Mouse (Mus musculus) stomach, postnatal 0 days (tissue): Measurements from ENCODE around the gene Dnah5. TPM values are rescaled to one million over a fixed set of nuclear protein-coding genes. Genes with fewer than 3 reads are reported as not detected.
"Not testable (repeated sequence)": the region's sequence is repeated elsewhere in the genome, so short reads cannot be mapped to it uniquely, and the experiment has no call there.

Experiments used
- ATAC-seq: fragments of 200-750 bp; cut with Nextera tagmentation; 2 replicates; pipeline ENCODE4 v1.8.0; 2017; ENCODE audit not compliant: low FRiP score, low TSS enrichment
- DNase-seq: peaks from one replicate; pipeline ENCODE4 v3.0.0-alpha.2; 2016; ENCODE audit warnings: low spot score
- H3K27ac ChIP-seq: fragments of 300-500 bp; sonication (generic); replicated peaks from 2 replicates; pipeline ENCODE4 v1.5.1; 2014; ENCODE audit warnings: mild to moderate bottlenecking, control low read depth
- H3K27me3 ChIP-seq: fragments of 300-500 bp; sonication (generic); 2 replicates; pipeline ENCODE4 v1.6.1; 2014; ENCODE audit warnings: low read length; ENCODE audit not compliant: control insufficient read depth, insufficient read depth
- H3K36me3 ChIP-seq: fragments of 300-500 bp; sonication (generic); 2 replicates; pipeline ENCODE4 v1.6.1; 2014; ENCODE audit warnings: low read length, mixed read lengths; ENCODE audit not compliant: control insufficient read depth, insufficient read depth
- H3K4me1 ChIP-seq: fragments of 300-500 bp; sonication (generic); replicated peaks from 2 replicates; pipeline ENCODE4 v1.6.1; 2014; ENCODE audit warnings: antibody characterized with exemption; ENCODE audit not compliant: control insufficient read depth, insufficient read depth
- H3K4me2 ChIP-seq: fragments of 300-500 bp; sonication (generic); replicated peaks from 2 replicates; pipeline ENCODE4 v1.6.1; 2014; ENCODE audit warnings: low read depth, mild to moderate bottlenecking, control low read depth, moderate library complexity
- H3K4me3 ChIP-seq: fragments of 300-500 bp; sonication (generic); 2 replicates; pipeline ENCODE4 v1.5.1; 2014; ENCODE audit warnings: low read depth, low read length, control low read depth
- H3K9ac ChIP-seq: fragments of 300-500 bp; sonication (generic); 2 replicates; pipeline ENCODE4 v1.6.1; 2014; ENCODE audit warnings: mild to moderate bottlenecking, low read length, control low read depth, mixed read lengths
- H3K9me3 ChIP-seq: fragments of 300-500 bp; sonication (generic); 2 replicates; pipeline ENCODE4 v1.6.1; 2016; ENCODE audit warnings: low read length; ENCODE audit not compliant: control insufficient read depth
- CTCF ChIP-seq: IDR thresholded peaks from 2 replicates; pipeline ENCODE4 v1.5.1; 2016; ENCODE audit warnings: antibody characterized with exemption, low read depth, mild to moderate bottlenecking, moderate library complexity
- EP300 ChIP-seq: optimal IDR thresholded peaks from 2 replicates; pipeline ENCODE3; 2016; ENCODE audit warnings: antibody characterized with exemption
- WGBS: fragments of 180-500 bp; shearing (Covaris S2); extraction: QIAGEN DNeasy Blood & Tissue Kit; methylation state at CpG from one replicate; pipeline ENCODE4 v1.1.7; 2014; 5-methylcytosine and 5-hydroxymethylcytosine counted together
- polyA plus RNA-seq: library from polyadenylated mRNA; unstranded; fragments of >200 nt; fragmentation: Nextera tagmentation; extraction: Ambion mirVana; gene quantifications from 2 replicates; pipeline ENCODE4 v1.2.1, GENCODE M21; 2015

Gene Dnah5
- polyA plus RNA-seq, 1 experiment from 2014 or later: 0.01 TPM

DNA sequence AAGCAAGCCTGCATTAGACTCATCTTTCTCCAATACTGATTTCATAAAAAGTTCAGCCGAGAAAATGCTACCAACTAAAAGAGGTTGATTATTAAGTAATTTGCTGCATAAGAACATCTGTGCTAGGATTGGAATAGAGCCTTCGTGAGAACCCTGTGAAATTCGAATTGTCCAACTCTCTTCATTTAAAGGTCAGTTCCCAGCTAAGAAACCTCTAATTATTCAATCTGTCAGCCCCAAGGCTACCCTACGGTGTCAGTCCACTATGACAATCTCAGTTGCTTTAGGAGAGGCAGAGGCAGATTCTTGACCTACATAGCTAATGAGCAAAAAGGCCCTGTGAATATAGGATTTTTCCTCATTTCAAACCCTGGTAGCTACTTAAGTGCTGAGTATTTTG is 191.9 kb downstream of the Dnah5 start:
- no peak overlapping the region for H3K9ac ChIP-seq
- no peak overlapping the region for H3K4me2 ChIP-seq
- DNase-seq (no peak), ATAC-seq (no peak)
- H3K36me3 ChIP-seq: no peaks in the 10 kb centered on the region
- 59% methylated on average over 4 of the region's 4 CpGs for WGBS
- H3K4me1 ChIP-seq: no peaks in the 10 kb centered on the region
- no peaks in the 10 kb centered on the region for H3K9me3 ChIP-seq
- no peak overlapping the region for H3K27ac ChIP-seq
- H3K4me3 ChIP-seq: no peak overlapping the region
- no peak for TF ChIP-seq EP300
- no peak for TF ChIP-seq CTCF
- H3K27me3 ChIP-seq: no peaks in the 10 kb centered on the region

DNA sequence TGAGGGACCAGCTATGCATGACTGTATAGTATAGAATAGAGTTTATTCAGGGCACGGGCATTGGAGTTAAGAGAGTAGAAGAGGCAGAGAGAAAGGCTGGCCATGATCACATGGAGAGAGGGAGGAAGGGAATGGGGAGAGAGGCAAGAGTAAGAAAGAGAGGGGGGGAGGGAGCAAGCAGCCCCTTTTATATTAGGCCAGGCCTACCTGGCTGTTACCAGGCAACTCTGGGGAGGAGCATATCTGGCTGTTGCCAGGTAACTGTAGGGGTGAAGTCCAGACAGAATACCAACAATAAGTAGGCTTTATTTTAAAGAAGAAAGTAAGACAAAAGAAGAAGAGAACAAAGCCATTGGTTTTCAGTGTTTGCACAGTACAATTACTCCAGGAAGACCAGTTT is 194.9 kb downstream of the Dnah5 start:
- no peak overlapping the region for H3K27ac ChIP-seq
- TF ChIP-seq CTCF (no peak), EP300 (no peak)
- H3K9ac ChIP-seq: no peak overlapping the region
- DNase-seq (no peak), ATAC-seq (no peak)
- no peaks in the 10 kb centered on the region for H3K4me1 ChIP-seq
- WGBS: 87% methylated on average over 1 of the region's 1 CpGs
- no peaks in the 10 kb centered on the region for H3K27me3 ChIP-seq
- no peaks in the 10 kb centered on the region for H3K9me3 ChIP-seq
- no peak overlapping the region for H3K4me3 ChIP-seq
- no peak overlapping the region for H3K4me2 ChIP-seq
- H3K36me3 ChIP-seq: no peaks in the 10 kb centered on the region

DNA sequence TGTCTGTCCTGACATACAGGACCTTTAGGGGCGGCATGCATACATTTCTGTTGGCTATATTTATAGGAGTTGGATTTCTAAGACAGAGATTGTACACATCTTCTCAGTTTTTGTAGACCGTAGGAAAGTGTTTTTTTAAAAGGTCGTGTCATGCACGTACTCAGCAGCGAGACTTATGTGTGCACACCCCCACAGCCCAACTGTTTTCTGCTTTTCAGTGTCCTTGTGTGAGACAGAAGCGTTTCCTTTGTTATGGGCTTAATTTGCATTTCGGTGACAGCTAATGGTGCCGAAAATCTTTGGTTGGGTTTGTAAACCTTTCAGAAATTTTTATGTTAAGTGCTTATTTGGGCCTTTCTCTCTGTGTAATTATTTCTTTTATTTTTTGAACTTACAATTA is 195.7 kb downstream of the Dnah5 start:
- Histone ChIP-seq H3K36me3 (no peaks in the 10 kb centered on the region), H3K9me3 (no peaks in the 10 kb centered on the region), H3K4me2 (no peak overlapping the region), H3K27ac (no peak overlapping the region), H3K9ac (no peak overlapping the region), H3K4me1 (no peaks in the 10 kb centered on the region), H3K27me3 (no peaks in the 10 kb centered on the region), H3K4me3 (no peak overlapping the region)
- WGBS: 62% methylated on average over 8 of the region's 8 CpGs
- DNase-seq (no peak), ATAC-seq (no peak)
- TF ChIP-seq CTCF (no peak), EP300 (no peak)

DNA sequence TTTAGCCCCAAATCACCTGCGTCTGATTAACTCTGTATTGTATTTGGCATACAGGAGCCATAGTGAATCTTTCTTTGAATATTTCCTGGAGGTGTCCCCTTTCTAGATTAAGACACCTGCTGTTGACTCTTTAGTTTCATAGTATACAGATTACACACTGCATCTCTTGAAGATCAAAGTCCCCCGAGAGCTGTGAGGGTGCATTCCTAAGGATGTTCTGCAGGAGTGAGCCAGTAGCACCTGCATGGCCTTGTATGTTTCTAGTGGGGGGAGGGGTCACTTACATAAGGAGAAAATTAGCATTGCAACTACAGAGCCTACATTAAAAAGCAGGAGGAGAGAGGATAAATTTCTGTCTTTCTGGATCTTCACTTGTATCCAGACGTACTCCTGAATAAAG is 201.1 kb downstream of the Dnah5 start:
- H3K36me3 ChIP-seq: no peaks in the 10 kb centered on the region
- no peak overlapping the region for H3K9ac ChIP-seq
- no peaks in the 10 kb centered on the region for H3K27me3 ChIP-seq
- H3K27ac ChIP-seq: no peak overlapping the region
- DNase-seq (no peak), ATAC-seq (no peak)
- no peak overlapping the region for H3K4me2 ChIP-seq
- no peaks in the 10 kb centered on the region for H3K9me3 ChIP-seq
- H3K4me1 ChIP-seq: no peaks in the 10 kb centered on the region
- TF ChIP-seq EP300: no peak
- no peak for TF ChIP-seq CTCF
- H3K4me3 ChIP-seq: no peak overlapping the region
- WGBS: 61% methylated on average over 3 of the region's 3 CpGs

DNA sequence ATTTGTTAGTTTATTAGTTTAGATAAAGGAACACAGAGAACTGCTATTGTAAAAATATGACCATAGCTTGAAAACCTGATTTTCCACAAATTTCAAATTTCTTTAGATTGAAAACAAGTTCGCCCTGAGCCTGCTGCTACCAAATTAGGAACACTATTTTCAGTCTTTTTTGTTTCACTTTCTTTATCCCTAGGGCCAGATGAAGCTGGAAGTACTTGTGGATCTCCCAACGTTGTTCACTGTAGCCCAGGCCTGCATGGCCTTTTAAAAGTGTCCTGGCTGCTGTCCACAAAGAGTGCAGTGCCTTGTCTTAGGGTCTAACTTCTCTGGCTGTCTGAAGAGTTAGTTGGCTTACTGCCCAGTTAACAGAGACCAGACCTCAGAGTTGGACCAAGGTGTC is 201.6 kb downstream of the Dnah5 start:
- Histone ChIP-seq H3K9me3 (no peaks in the 10 kb centered on the region), H3K4me3 (no peak overlapping the region), H3K27ac (no peak overlapping the region), H3K4me2 (no peak overlapping the region), H3K4me1 (no peaks in the 10 kb centered on the region), H3K27me3 (no peaks in the 10 kb centered on the region), H3K9ac (no peak overlapping the region), H3K36me3 (no peaks in the 10 kb centered on the region)
- ATAC-seq (no peak), DNase-seq (no peak)
- TF ChIP-seq EP300 (no peak), CTCF (no peak)
- 44% methylated on average over 2 of the region's 2 CpGs for WGBS

DNA sequence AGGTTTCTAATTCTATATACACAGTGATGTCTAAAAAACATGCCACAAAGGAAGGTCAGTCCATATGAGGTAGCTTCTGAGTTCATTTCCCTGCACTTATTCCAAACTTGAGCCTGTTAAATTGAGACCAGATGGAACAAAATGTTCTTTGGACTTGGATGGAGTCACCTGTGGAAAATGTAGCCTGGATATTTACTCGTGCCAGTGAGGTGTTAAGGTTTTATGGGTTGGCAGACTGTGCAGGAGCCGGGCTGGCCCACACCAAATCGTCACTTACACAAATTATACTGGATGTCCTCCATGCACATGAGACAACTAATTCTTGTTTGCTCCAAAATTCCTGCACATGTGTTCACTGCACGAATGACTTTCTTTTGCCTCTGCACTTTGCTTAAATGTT is 236.2 kb downstream of the Dnah5 start:
- Histone ChIP-seq H3K4me3 (no peak overlapping the region), H3K27me3 (no peaks in the 10 kb centered on the region), H3K36me3 (no peaks in the 10 kb centered on the region), H3K4me2 (no peak overlapping the region), H3K4me1 (no peaks in the 10 kb centered on the region), H3K9me3 (no peaks in the 10 kb centered on the region), H3K27ac (no peak overlapping the region), H3K9ac (no peak overlapping the region)
- WGBS: 75% methylated on average over 4 of the region's 4 CpGs
- no peak for DNase-seq
- TF ChIP-seq CTCF: no peak
- TF ChIP-seq EP300: no peak
- ATAC-seq: no peak

DNA sequence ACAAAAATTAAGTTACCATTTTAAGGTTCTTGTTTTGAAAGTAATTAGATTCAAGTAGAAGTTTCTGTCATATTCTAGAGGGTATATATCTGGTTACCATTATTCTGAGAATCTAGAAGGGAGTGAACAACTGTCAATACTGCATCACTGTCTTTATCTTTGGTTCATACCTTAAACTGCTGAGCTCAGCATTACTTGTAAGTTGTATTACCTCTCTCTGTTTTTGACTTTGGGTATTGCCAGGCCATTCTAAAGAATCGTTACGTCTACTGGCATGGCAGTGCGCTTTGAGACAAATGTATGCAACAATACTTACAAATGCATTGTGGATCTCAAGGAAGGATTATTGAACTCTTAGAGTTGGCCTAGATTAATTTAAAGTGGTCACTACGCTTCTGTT is 240.9 kb downstream of the Dnah5 start:
- Histone ChIP-seq H3K9me3 (no peaks in the 10 kb centered on the region), H3K27ac (no peak overlapping the region), H3K27me3 (no peaks in the 10 kb centered on the region), H3K36me3 (no peaks in the 10 kb centered on the region), H3K4me1 (no peaks in the 10 kb centered on the region), H3K4me3 (no peak overlapping the region), H3K9ac (no peak overlapping the region), H3K4me2 (no peak overlapping the region)
- TF ChIP-seq CTCF: no peak
- no peak for TF ChIP-seq EP300
- ATAC-seq: no peak
- WGBS: 93% methylated on average over 4 of the region's 4 CpGs
- no peak for DNase-seq

DNA sequence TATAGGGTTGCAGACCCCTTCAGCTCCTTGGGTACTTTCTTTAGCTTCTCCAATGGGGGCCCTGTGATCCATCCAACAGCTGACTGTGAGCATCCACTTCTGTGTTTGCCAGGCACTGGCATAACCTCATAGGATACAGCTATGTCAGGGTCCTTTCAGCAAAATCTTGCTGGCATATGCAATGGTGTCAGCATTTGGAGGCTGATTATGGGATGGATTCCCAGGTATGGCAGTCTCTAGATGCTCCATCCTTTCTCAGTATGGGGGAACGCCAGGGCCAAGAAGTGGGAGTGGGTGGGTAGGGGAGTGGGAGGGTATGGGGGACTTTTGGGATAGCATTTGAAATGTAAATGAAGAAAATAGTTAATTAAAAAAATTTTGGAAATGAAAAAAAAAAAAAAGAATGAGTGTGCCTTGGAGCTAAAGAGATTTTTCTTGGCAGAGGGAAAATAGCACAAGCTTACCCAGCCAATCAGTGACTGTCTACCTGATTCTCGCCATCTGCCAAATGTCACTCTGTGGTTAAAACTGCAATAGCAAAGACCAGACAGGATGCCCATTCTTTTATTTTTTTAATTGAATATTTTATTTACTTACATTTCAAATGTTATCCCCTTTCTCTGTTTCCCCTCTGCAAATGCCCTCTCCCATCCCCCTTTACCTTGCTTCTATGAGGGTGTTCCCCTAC is 257.7 kb downstream of the Dnah5 start:
- H3K4me2 ChIP-seq, H3K36me3 ChIP-seq, H3K9ac ChIP-seq: not testable (repeated sequence)

More for the DNA sequence above, 257.7 kb downstream of the Dnah5 start:
- not testable (repeated sequence) for H3K27ac ChIP-seq, H3K27me3 ChIP-seq, H3K9me3 ChIP-seq, ATAC-seq, H3K4me3 ChIP-seq, H3K4me1 ChIP-seq, DNase-seq
- WGBS: 91% methylated on average over 2 of the region's 2 CpGs
